Mouse (Mus musculus) spleen, adult 2 months (tissue): ENCODE measurements around the gene Cul1. TPM values are rescaled to one million over a fixed set of nuclear protein-coding genes. Genes with fewer than 3 reads are reported as not detected.

Source experiments
- DNase-seq, 2 experiments: peaks; one replicate each; pipeline versions ENCODE4 v3.0.0 to v3.0.0-alpha.2; 2012 to 2021; ENCODE audit warnings: low spot score in 2 of 2, low read depth in 1 of 2
- H3K27ac ChIP-seq: fragments of 200-500 bp; 2 replicates; pipeline ENCODE4 v1.5.1; 2012; ENCODE audit warnings: low read length, inconsistent platforms; ENCODE audit not compliant: insufficient read depth
- H3K27me3 ChIP-seq: fragments of 200-500 bp; 2 replicates; pipeline ENCODE4 v1.6.1; 2012; ENCODE audit warnings: mild to moderate bottlenecking, moderate library complexity, low read length, inconsistent platforms; ENCODE audit not compliant: control insufficient read depth, insufficient read depth
- H3K36me3 ChIP-seq: fragments of 200-500 bp; 2 replicates; pipeline ENCODE4 v1.6.1; 2012; ENCODE audit warnings: mild to moderate bottlenecking, low read length, inconsistent platforms; ENCODE audit not compliant: control insufficient read depth, insufficient read depth
- H3K4me1 ChIP-seq: fragments of 200-500 bp; 2 replicates; pipeline ENCODE4 v1.6.1; 2011; ENCODE audit warnings: inconsistent platforms; ENCODE audit not compliant: control insufficient read depth, insufficient read depth, insufficient read length
- H3K4me3 ChIP-seq: fragments of 200-500 bp; 2 replicates; pipeline ENCODE4 v1.5.1; 2011; ENCODE audit warnings: mild to moderate bottlenecking, inconsistent platforms; ENCODE audit not compliant: insufficient read depth, insufficient read length; ENCODE audit errors: extremely low read depth
- CTCF ChIP-seq: fragments of 200-500 bp; IDR thresholded peaks from 2 replicates; pipeline ENCODE4 v1.5.1; 2011; ENCODE audit warnings: mild to moderate bottlenecking, inconsistent platforms; ENCODE audit not compliant: insufficient read depth, insufficient read length, insufficient replicate concordance; ENCODE audit errors: extremely low read depth
- POLR2A ChIP-seq: fragments of 200-500 bp; IDR thresholded peaks from 2 replicates; pipeline ENCODE4 v1.6.1; 2011; ENCODE audit warnings: low read depth, low read length, inconsistent platforms
- WGBS: fragments of 180-500 bp; shearing (Covaris S2); methylation state at CpG from one replicate; pipeline ENCODE4 v1.1.7; 2018; 5-methylcytosine and 5-hydroxymethylcytosine counted together
- polyA plus RNA-seq: library from polyadenylated mRNA; depleted of rRNA; stranded (reverse); fragments of >200 nt; gene quantifications from 2 replicates; pipeline ENCODE4 v1.2.3, GENCODE M21; 2012; rRNA removed

The Cul1 gene
- polyA plus RNA-seq, 1 experiment: 11.1 TPM

GRCm38 (mm10) chr6:47560846-47561245 lies 107.6 kb downstream of the Cul1 start:
- H3K27me3 ChIP-seq: no peaks in the 10 kb centered on the region
- no peak overlapping the region for H3K27ac ChIP-seq
- TF ChIP-seq POLR2A (no peak), CTCF (no peak)
- peaks cover 4% of the 10 kb centered on the region for H3K36me3 ChIP-seq
- no peak for DNase-seq
- WGBS: 66% methylated on average over 2 of the region's 2 CpGs
- no peaks in the 10 kb centered on the region for H3K4me1 ChIP-seq
- H3K4me3 ChIP-seq: no peak overlapping the region

- Histone ChIP-seq H3K36me3 (peaks cover 4% of the 10 kb centered on the region), H3K27me3 (no peaks in the 10 kb centered on the region), H3K4me1 (no peaks in the 10 kb centered on the region), H3K4me3 (no peak overlapping the region), H3K27ac (no peak overlapping the region)
- TF ChIP-seq CTCF (no peak), POLR2A (no peak)
- 72% methylated on average over 5 of the region's 5 CpGs for WGBS
- DNase-seq: no peak
Observed at GRCm38 (mm10) chr6:47561426-47561825, 108.2 kb downstream of the Cul1 start.

- peaks cover 6% of the 10 kb centered on the region for H3K36me3 ChIP-seq
- H3K27ac ChIP-seq: no peak overlapping the region
- H3K4me3 ChIP-seq: no peak overlapping the region
- no peaks in the 10 kb centered on the region for H3K4me1 ChIP-seq
- DNase-seq: no peak
- no peak for TF ChIP-seq POLR2A
- TF ChIP-seq CTCF: no peak
- WGBS: 79% methylated on average over 1 of the region's 1 CpGs
- no peaks in the 10 kb centered on the region for H3K27me3 ChIP-seq
Observed at GRCm38 (mm10) chr6:47565326-47566035, 112.3 kb downstream of the Cul1 start.

GRCm38 (mm10) chr6:47572887-47573286 lies 119.7 kb downstream of the Cul1 start:
- H3K27me3 ChIP-seq: no peaks in the 10 kb centered on the region
- 96% methylated on average over 2 of the region's 2 CpGs for WGBS
- no peaks in the 10 kb centered on the region for H3K4me1 ChIP-seq
- no peak overlapping the region for H3K27ac ChIP-seq
- no peak overlapping the region for H3K4me3 ChIP-seq
- no peak for TF ChIP-seq POLR2A
- TF ChIP-seq CTCF: no peak
- H3K36me3 ChIP-seq: peaks cover 6% of the 10 kb centered on the region
- DNase-seq: no peak

Other genes starting within 250 kb of the Cul1 start
- gene Ezh2, start 141.9 kb downstream of the Cul1 start, polyA plus RNA-seq: 6.6 and 6.8 TPM in 2 replicates